Mouse (Mus musculus): ENCODE results near the gene Slc11a1.

GRCm38 (mm10) chr1:74343161-74343560, 31.8 kb upstream of the Slc11a1 start:
- TF ChIP-seq CTCF (IDR thresholded peaks at IDR 0.05; ENCODE audit: insufficient read depth, low read depth, low read length), result no peak
- TF ChIP-seq POLR2A (IDR thresholded peaks at IDR 0.05; ENCODE audit: insufficient read depth, low read depth, low read length), result no peak
